Mouse (Mus musculus): ENCODE results near the gene Ncbp1. TPM values are rescaled to one million over a fixed set of nuclear protein-coding genes. Genes with fewer than 3 reads are reported as not detected.
"Not testable (repeated sequence)": the region's sequence is repeated elsewhere in the genome, so short reads cannot be mapped to it uniquely, and the experiment has no call there.

Ncbp1 gene
- total RNA-seq, 2 experiments from 2014 or later: 51.4 to 60.4 TPM

DNA sequence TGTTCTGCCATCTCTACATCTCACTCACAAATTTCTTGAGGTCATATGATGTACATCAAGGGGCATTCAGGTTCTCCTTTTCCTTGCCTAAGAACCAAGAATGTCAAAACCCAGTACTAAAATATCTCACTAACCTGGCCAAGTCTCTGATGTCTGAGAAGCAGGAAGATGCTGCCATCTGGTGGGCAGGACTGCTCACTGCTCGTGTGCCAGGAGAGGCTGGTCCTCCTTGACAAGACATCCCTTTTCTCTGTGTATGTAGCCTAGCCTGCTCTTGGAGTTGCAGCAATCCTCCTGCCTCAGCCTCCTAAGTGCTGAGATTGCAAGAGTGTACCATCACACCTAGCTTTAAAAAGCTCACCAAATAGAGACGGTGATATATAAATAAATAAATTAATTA, 11.9 kb upstream of the Ncbp1 start:
- peak; percentile 59 to 84 for DNase-seq (ENCODE audit: extremely low spot score in 1 of 2, low spot score in 1 of 2)

DNA sequence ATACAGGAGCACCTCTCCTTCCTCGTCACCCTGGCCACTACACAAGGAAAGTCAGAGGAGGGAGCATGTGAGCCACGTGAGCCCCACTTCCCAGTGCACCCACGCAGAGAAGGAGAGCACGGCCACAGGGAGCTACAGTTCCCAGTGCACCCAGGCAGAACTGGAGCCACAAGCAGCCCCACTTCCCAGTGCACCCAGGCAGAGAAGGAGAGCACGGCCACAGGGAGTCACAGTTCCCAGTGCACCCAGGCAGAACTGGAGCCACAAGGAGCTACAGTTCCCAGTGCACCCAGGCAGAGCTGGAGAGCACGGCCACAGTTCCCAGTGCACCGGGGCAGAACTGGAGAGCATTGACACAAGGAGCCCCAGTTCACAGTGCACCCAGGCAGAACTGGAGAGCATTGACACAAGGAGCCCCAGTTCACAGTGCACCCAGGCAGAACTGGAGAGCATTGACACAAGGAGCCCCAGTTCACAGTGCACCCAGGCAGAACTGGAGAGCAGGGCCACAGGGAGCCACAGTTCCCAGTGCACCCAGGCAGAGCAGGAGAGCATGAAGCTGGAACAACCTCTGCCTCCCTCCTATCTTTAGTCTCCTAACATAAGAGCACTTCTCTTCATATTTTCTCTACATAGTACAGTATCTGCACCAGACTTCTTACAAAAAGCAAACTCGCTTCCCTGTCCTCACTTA, 9.0 kb upstream of the Ncbp1 start:
- no peak for DNase-seq (ENCODE audit: extremely low spot score in 1 of 2, low spot score in 1 of 2)

DNA sequence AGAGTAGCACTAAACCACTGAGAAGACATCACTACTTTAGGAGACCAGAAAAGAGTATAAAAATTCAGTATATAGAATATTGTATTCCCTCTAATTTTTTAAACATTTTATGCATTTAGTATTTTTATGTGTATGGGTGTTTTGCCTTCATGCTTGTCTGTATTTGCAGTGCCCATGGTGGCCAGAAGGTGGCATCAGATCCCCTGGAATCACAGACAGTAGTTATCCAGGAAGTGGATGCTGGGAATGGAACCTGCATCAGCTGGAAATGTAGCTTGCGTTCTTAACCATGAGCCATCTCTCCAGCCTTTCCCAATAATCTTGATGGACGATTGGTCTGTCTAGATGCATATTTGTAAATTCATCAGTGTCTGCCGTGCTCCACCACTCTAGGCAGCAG, 8.2 kb upstream of the Ncbp1 start:
- DNase-seq (ENCODE audit: extremely low spot score in 1 of 2, low spot score in 1 of 2): peak in 1 of 2 experiments; percentile 47

DNA sequence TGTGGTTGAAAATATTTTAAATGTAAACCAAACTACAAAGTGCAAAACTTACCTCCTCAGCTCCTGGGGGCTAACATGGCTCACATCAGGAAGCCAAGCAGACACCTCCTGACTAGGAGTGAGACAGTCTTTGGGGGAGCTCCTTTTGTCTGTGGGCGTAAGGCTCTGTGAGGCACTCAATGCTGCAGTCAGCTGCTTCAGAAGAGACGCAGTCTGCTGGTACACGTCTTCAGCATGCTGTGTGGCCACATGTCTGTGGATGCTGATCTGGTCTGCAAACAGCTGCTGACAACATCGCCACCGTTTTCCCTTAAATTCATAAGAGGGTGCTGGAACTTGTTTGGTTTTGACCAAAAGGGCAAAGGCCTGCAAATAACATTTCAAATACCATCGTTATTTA, 6.6 kb upstream of the Ncbp1 start:
- DNase-seq (ENCODE audit: extremely low spot score in 1 of 2, low spot score in 1 of 2): no peak

DNA sequence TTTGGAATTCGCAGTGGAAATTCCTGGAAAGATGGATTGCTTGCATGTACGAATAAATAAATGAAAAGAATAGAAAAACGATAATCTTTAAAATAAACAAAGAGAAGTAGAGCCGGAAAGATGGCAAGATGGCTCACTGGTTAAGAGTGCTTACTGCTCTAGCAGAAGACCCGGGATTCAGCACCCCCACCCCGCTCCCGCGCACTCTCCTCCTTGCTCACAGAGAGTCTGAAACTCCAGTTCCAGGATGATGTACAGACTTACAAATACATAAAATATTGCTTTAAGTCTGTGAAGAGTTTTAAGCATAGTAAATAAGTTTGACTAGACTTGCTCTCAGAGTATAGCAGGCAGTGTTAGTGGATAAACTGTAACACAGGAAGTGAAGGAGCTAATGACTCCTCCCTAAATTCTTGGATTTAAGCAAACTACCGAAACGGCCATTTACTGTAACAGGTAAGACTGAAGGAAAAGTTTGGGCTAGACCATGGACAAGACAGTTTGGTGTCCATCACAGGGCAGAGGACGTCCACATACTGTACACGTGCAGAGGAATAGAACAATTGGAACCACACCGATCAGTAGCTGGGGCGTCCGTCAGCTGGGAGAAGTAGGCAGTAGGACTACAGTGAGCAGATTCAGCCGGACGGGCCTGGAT, 655 bp upstream of the Ncbp1 start:
- DNase-seq (ENCODE audit: extremely low spot score in 1 of 2, low spot score in 1 of 2): no peak

DNA sequence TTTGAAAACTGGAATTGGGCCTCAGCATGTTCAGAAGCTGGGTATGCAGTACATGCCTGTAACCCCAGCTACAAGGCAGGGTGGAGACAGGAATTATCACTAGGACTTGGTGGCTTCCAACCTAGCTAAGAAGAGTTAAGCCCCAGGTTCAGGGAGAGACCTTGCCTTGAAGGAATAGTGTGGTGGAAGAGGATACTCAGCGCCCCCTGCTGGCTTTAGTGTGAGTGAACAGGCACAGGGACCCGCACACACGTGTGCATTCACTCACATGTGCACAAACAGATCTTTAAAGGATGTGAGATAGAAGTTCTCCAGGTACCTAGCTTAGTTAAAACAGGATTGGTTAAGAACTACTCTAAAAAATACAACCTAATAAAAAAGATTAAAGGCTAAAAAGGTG, 5.9 kb downstream of the Ncbp1 start:
- DNase-seq (ENCODE audit: extremely low spot score in 1 of 2, low spot score in 1 of 2): no peak

DNA sequence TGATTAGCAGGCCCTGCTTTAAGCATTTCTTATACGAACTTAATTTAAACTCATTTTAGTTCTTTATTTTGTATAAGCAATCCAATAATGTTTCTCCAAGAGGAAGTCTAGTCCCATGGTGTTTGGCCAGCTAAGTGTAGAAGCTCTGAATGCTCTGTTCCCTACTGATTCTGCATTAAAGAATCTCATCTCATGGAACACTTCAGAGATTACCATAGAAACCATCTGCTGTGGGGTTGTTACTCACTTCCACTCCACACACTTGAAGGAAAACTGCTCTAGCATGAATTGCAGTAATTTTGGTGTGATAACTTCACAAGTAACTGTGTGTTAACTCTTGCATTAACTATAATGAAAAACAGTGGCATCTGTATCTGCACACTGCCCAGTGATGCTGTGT, 8.5 kb downstream of the Ncbp1 start:
- DNase-seq (ENCODE audit: extremely low spot score in 1 of 2, low spot score in 1 of 2): no peak

DNA sequence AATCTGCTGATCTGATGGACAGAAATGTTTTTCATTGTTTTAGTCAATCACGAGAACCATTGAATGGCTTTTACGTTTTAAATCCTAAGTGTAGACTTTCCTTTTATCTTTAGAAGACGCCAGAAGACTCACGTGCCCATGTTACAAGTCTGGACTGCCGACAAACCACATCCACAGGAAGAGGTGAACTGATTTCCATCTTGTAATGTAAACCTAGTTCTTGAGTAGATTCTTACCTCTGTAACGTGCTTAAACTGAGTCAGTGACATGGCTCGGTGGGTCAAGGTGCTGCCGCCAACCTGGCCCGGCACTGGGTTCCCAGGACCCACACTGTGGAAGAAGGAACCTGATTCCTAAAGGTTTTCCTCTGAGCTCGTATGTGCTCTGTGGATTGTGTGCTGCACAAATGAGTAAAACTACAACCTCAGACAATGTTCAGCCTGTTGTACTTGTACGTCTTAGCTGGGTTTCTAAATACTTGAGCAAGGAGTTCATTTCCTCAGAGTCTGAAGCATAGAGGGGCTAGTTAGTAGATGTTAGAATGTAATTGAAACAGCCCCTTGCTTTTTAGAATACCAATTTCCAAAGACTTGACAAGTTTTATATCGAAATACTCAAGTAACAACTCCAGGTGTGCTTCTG, 13.6 kb downstream of the Ncbp1 start:
- no peak for DNase-seq (ENCODE audit: extremely low spot score in 1 of 2, low spot score in 1 of 2)

DNA sequence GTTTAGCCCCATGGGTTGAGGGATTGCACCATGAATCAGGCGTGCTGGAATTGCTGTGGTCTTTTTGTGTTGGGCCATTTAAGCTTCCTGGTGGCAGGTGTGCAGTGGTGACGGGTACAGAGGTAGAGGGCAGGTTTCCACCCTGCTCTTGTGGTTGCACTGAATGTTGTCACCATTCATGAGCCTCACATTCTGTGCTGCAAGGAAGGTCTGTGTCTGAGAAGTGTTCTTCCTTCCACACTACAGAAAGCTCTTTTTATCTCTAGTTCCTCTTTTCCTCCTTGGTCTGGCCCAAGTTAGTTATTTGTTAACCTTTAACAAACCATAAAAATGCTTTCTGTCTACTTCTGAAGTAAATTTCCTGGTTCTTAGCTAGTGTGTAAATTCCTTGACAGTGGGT, 25.6 kb downstream of the Ncbp1 start:
- DNase-seq (ENCODE audit: extremely low spot score in 1 of 2, low spot score in 1 of 2): no peak

DNA sequence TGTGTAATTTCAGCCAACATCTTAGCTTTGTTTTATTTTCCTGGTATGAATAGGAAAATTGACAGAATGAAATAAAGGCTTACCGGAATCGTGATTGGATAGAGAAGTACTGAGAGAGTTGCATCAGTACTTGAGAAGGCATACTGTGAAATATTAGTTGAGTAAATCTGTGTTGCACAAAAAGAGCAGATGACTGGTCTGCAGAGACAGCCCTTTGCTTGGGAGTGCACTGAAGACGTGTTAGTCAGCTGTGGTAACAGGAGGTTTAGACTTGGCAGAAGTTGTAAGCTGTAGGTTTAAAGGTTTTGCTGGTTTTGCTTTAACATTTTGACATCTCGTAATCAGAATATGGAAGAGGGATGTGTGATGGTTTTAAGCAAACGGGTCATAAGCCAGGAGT, 27.4 kb downstream of the Ncbp1 start:
- DNase-seq (ENCODE audit: extremely low spot score in 1 of 2, low spot score in 1 of 2): no peak

DNA sequence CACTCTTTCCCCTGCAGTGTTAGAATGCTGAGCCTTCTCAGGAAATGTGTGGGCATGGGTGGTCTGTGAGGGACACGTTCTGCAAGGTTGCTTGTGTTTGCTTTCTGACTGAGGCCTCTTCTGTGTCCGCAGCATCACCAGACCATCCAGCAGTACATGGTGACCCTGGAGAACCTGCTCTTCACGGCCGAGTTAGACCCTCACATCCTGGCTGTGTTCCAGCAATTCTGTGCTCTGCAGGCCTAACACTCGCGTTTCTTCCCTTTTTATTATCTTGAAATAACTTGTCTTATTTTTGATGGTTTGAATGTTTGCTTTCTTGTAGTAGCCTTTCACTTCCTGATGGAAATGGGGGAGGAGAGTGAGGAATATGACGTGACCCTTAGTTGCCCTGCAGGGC, 33.3 kb downstream of the Ncbp1 start:
- DNase-seq (ENCODE audit: extremely low spot score in 1 of 2, low spot score in 1 of 2): no peak

DNA sequence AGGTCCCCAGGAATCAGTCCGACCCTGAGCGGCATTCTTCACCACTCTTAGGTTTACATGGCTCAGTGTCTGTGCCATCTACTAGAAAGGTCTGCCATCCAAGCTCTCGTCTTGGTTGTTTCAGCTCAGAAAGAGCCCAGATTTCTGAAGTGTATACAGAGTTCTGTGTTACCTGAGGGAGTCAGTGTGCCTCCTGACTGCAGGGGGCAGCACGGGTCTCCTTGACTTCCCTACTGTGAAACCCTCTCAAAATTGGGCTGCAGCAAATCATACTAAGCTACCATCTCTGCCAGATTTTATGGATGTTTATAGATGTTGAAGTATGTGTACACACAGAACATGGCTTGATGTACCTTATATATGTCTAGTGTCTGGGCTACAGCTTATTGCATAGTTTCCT, 37.9 kb downstream of the Ncbp1 start:
- DNase-seq (ENCODE audit: extremely low spot score in 1 of 2, low spot score in 1 of 2): no peak

DNA sequence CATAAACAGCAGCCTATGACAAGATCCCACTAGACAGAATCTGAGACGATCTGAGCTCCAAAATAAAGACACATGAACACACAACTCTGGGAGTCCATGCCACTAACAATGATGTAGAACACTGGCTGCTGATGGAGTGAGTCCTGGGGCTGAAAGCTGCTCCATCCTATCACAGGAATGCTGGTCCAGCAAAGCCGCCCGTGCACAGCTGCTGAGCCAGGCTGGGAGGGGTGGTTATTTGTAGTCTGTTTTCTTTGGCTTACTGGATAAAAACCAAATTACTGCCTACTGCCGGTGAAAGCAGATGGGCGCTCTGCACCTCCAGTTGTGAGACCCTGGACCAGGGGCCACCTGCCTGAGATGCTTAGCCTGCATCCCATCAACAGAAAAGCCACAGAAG, 38.6 kb downstream of the Ncbp1 start:
- no peak for DNase-seq (ENCODE audit: extremely low spot score in 1 of 2, low spot score in 1 of 2)

DNA sequence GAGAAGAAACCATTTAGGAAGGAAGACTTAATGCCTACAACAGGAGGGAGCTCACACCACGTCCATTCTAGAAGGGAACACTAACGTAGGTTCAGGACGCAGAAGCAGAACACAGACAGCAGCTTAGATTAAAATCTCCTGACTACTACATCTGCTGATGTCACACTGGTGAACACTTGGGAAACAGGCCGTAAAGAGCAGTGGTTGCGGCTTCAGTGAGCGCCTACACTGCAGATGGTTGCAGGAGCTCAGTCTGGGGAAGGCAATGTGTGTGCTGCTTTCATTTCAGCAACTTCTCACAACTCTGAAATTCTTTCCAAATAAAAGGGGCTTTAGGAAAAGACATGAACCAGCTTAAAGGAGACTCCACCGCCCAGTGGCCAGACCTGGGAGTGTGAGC, 39.1 kb downstream of the Ncbp1 start:
- no peak for DNase-seq (ENCODE audit: extremely low spot score in 1 of 2, low spot score in 1 of 2)

DNA sequence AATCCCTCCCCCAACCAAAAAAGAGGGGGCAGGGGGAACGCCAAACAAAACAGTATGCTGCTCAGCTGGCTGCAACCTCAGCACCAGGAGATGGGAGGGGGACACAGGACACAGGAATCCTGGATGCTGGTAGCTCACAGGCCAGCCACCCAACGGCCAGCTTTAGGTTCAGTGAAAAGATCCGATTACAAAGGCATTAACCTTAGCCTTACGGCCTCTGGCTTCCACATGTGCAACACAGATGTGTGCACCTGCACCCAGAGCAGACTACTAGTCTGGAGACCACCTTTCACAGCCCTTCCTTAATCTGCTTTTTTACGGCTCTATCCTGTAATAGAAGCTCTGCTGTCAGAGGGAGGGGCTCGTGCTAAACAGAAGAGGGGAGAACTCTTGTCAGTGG, 42.8 kb downstream of the Ncbp1 start:
- no peak for DNase-seq (ENCODE audit: extremely low spot score in 1 of 2, low spot score in 1 of 2)

DNA sequence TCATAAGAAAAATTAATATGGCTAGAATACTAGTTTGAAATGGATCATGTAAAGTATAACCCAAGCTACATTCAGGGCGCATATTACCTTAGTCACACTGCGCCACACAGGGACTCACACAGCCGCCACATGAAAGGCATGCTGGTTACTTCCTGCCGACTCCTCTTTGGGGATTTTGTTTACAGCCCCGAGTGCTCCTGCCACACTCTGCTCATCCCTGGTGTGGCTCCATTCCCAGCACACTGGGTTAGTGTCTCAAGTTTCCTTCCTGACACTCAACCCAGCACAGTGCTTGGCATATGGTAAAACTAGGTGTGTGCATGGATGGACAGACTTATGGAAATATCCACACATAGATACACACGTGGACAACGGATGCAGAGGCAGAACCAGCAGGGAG, 43.8 kb downstream of the Ncbp1 start:
- DNase-seq (ENCODE audit: extremely low spot score in 1 of 2, low spot score in 1 of 2): no peak

DNA sequence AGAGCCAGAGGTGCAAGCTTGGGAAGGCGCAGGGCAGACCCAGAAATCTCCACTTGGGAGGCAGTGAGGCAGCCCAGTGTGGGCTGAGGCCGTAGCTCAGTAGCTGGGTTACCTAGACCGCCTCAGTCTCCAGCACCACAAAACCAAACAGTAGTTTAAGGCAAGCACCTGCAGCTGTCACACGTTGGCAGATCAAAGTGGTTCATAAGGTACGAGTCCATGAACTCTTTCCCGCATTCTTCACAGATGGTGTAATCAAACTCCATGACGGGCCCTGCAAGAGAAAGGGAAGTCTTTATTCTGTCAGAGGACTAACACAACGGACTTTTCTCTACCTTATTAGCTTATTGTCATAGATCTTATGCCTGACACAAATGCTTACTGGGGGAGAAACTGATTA, 47.0 kb downstream of the Ncbp1 start:
- no peak for DNase-seq (ENCODE audit: extremely low spot score in 1 of 2, low spot score in 1 of 2)

DNA sequence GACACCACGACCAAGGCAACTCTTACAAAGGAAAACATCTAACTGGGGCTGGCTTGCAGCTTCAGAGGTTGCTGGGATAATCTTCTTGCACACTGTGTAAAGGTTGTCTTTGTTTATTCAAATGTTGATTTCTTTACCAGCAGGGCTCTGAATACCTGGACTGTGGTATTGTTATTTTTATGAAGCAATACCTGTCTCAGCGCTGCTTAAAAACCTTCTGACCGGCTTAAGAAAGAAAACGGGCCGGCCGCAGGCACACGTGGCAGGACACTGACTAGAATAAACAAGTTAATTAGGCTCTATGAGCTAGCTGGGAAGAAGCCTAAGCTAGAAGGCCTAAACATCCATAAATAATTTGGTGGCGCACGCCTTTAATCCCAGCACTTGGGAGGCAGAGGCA, 47.5 kb downstream of the Ncbp1 start:
- DNase-seq (ENCODE audit: extremely low spot score in 1 of 2, low spot score in 1 of 2): no peak

DNA sequence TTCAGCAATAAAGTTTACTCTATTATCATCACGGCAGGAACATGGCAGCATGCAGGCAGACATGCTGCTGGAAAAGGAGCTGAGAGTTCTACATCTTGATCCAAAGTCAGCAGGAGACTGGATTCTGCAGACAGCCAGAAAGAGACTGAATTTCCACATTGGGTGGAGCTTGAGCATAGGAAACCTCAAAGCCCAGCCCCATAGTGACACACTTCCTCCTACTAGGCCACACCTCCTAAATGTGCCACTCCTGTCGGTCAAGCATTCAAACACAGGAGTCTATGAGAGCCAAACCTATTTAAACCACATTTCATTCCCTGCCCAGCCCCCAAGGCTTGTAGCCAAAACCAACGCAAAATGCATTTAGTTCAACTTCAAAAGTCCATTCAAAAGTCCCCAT, 48.1 kb downstream of the Ncbp1 start:
- DNase-seq (ENCODE audit: extremely low spot score in 1 of 2, low spot score in 1 of 2): no peak

DNA sequence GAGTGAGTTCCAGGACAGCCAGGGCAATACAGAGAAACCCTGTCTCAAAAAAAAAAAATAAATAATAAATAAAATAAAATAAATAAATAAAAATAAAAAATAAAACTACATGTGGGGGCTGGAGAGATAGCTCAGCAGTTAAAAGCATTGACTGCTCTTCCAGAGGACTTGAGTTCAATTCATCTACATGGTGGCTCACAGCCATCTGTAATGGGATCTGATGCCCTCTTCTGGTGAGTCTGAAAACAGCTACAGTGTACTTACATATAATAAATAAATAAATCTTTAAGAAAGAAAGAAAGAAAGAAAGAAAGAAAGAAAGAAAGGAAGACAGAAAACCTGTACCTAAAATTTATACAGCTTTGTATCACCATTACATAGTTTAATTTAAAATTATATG, 53.6 kb downstream of the Ncbp1 start:
- not testable (repeated sequence) for DNase-seq (ENCODE audit: extremely low spot score in 1 of 2, low spot score in 1 of 2)

DNA sequence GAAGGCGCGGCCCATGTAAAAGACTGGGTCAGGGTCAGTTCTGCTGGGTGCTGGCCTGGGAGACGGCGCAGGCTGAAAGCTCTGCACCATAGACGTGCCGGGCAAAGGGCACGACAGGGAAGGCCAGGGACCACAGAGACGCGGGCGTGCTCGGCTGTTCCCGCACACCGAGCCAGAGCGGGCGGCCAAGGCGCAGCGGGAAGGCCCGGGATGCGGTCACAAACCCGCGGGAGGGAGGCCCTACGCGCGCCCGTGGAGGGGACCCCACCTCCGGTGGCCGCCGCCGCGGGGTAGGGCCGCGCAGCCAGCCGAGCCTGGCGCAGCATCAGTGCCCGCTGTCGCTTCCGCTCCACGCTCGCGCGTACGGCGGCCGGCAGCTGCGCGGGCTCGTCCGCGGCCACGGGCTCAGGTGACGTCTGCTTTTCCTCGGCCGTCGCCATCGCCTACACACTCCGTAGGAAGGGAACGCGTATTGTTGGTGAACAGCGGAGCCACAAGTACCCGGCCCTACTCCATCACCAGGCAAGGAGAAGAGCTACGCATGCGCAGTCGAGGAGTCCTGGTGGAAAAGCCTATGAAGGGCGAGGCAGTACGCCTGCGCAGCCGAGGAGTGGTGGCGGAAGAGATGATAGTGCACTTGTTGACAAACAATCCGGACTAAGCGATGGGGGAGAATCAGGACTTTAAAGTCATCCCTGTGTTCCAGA, 57.5 kb downstream of the Ncbp1 start, which contains the start of gene Xpa:
TSS of gene Xpa (minus strand) at position 531 of the 707 bp plus-strand sequence.
- peak; percentile 88 to 94 for DNase-seq (ENCODE audit: extremely low spot score in 1 of 2, low spot score in 1 of 2)
